Mouse (Mus musculus): ENCODE measurements around the gene Lonrf3.

Gene Lonrf3

DNA sequence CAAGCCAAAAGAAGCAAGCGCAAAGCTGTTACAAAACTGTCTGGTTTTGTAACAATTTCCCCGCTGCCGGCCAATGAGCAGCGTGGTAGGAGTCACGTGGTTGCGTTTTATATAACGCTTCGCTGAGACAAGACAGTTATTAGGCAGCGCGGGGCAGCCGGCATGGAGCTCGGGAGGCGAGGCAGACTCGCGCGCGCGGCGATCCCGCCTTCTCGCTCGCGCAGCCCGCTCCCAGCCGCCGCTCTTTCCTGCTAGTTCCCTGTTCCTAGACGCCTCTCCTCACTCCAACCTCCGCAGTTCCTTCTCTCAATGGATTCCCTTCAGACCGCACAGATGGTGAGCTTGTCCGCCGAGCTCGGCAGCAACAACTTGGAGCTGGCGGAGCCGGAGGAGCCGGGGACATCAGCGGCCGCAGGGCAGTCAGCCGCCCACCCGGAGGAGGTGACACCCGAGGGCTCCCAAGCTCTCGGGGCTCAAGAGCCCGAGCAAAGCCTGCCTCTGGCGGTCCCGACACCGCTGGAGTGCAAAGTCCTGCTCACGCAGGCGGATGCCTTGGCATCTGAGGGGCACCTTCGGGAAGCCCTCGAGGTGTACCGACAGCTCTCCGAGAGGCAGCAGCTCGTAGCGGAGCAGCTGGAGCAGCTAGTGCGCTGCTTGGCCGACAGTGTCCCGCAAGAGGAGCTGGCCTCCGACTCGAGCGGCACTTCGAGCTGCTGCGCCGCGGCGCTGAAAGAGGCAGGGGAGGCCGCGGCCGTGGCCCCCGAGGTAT, at the start of gene Lonrf3:
Gene Lonrf3, plus strand, starts transcription at position 83 of the 769 bp plus-strand sequence.
- peak; percentile 58 for DNase-seq (ENCODE audit: low spot score)

DNA sequence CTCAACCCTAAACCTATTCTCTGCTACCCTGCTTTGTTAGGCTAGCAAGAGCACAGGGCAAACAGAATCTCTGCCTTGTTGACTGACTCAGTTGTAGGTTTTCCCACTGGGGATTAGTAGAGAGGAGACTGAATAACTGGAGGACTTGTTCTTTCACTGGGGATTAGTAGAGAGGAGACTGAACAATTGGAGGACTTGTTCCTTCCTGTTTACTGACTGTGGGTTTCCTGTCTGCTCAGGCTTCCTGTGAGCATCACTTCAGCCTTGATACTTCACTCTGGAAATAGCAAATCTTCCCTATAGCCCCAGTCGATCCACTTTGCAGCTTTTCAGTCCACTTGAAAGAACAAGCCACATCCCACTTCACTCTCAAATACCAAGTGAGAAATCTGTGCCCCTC, 49.4 kb upstream of the Lonrf3 start:
- DNase-seq (ENCODE audit: low spot score), result peak; percentile 12

DNA sequence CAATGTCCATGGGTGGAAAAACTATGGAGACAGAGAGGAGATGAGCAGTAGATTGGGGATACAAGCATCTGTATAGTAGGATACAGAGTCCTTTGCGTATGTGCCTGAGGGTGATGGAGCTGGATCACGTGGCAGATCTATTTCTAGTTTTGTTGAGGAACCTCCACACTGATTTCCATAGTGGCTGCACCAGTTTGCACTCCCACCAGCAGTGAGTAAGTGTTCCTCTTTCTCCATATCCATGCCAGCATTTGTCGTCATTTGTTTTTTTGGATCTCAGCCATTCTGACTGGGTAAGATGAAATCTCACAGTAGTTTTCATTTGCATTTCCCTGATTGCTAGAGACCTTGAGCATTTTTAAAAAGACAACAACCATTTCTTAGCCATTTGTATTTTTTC, 16.7 kb upstream of the Lonrf3 start:
- DNase-seq (ENCODE audit: low spot score), result no peak

DNA sequence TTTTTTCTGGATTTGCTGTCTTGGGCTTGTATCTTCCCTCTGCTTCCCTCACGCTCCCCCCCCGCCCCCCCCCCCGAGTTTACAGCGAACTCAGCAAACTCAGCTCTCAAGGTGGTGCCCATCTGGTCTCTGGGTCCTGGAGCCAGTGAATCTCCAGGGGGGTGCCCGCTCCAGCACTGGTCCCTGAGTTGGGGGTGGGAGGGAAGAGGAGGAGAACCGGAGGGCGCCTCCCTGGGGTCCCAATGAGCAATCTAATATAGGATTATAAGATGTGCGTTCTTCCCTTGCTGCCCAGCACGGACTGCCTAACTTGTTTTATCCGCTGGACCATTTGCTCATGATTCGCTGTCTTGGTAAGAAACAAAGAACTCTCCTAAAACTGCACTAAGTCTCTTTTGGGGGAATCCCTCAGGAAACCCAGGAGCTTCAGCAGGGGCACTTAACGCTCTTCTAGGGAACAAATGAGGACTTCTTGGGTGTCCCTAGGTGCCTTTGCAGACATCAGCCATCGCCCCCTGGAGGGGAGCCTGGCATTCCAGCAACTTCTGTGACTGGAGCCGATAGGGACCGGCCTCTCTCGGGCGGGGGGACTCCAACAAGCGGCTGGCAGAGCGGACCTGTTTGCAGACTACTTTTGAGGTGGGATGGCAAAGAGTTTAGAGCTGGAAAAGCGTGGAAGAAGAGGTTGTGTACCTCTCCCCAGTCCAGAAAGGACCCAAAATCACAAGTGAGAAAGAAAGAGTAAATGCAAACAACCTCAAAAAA, 480 bp upstream of the Lonrf3 start:
- no peak for DNase-seq (ENCODE audit: low spot score)

DNA sequence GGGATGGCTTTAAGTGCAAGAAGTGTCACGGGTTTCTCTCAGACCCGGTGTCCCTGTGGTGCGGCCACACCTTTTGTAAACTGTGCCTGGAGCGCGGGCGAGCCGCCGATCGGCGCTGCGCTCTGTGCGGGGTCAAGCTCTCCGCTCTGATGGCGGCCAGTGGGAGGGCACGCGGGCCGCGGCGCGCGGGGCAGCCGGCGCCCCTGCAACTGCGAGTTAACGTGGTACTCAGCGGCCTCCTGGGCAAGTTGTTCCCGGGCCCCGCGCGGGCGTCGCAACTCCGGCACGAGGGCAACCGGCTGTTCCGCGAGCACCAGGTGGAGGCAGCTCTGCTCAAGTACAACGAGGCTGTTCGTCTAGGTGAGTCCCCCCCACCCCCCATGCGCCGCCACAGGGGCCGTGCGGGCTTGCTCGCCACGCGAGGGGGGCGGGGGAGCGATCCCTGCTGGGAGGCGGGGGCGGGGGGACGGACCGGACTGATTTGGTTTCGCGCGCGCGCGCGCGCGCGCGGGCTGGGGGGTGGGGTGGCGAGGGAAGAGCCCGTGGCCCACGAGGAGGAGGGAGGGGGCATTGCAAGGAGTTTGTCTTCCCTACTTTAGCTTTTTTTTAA, 992 bp downstream of the Lonrf3 start:
- peak; percentile 6 for DNase-seq (ENCODE audit: low spot score)

DNA sequence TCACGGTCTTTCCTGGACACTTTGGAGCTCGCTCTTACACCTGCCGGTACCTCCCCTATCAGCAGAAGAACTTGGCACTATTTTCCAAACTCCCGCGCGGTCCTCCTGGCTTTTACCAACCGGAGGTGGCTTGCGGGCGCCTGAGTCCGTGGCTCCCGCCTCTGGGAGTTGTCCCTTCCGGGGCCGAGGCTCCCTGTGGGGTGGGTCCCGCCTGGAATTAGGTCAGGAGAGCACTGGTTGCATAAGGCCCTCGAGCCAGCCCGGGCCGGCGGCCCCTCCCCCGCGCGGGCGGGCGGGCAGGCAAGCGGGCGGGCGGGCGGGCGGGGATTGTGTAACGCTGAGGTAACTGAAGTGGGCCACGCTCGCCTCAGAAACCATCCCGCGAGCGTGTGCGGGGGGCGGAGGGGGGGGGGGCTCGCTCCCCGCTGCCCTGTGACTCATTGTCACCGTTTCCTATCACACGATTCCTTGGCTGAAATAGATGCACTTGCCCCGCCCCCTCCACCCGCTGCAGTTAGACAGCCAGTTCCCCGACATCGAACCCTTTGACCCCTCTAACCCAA, 1.8 kb downstream of the Lonrf3 start:
- DNase-seq (ENCODE audit: low spot score), result no peak

DNA sequence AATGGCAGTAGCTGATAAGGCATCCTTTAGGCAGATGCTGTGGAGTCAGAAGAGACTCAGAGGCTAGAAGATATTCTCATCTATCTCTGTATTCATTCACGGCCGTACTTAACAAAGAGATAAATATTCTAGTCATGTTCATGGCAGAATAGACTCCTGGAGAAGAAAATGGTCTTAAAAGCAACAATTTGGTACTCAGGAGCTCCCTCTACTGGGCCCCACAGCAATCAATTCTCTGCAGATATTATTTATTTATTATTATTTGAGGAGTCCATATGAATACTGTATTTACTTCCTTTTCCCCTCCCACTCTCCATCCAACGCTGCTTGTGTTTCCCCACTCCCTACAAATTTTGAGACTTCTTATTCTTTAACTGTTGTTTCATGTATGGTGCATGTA, 24.3 kb downstream of the Lonrf3 start:
- DNase-seq (ENCODE audit: low spot score), result no peak

DNA sequence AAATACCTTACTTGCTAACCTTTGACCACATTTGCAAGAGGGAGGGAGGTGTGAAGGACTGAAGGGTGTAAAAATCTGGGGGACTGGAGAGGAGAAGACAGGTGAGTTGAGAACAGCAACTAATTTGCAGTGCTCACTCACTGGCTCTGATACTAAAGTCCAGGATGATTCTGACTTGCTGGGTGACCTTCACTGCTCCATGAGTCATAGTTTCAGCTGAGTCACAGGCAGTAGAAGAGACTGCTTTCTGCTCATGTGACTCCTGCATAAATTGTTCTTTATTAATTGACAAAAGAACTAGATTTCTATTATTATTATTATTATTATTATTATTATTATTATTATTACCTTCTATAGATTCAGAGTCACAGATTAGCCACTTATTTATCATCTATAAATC, 57.2 kb downstream of the Lonrf3 start:
- DNase-seq (ENCODE audit: low spot score), result no peak

DNA sequence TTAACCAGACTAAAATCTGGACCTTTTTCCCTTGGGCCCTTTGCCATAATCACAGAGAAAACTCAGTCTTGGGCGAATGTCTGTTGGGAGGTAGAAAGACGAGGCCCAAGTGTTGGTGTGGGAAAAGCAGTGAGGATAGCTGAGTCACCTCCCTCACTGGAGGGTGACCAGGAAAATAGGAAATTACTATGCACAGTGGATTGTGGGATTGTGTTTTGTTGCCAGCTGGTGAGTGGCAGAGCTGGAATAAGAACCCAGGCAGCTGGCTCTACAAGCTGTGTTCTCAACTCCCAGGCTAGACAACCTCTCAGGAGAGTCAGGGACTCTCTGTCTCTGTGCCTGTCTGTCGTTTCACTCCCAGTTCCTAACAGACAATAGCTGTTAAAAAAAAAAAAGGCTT, 61.8 kb downstream of the Lonrf3 start:
- no peak for DNase-seq (ENCODE audit: low spot score)

DNA sequence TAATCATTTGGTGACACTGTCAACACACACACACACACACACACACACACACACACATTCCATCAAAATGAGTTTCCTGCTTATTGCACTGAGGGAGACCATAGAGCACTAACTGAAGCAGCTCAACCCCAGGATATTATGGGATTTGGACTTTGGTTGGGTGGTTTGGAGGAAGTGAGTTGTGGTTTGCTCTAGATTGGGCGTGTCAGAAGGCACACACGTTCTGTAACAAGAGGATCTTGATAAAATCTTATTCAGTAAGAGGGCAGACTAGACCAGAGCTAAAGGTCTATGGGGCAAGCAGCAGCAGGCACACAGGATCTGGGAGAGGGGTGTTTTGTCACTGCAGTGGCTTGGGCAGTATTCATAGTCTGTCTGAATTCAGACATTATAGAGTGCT, 62.4 kb downstream of the Lonrf3 start:
- DNase-seq (ENCODE audit: low spot score), result no peak

DNA sequence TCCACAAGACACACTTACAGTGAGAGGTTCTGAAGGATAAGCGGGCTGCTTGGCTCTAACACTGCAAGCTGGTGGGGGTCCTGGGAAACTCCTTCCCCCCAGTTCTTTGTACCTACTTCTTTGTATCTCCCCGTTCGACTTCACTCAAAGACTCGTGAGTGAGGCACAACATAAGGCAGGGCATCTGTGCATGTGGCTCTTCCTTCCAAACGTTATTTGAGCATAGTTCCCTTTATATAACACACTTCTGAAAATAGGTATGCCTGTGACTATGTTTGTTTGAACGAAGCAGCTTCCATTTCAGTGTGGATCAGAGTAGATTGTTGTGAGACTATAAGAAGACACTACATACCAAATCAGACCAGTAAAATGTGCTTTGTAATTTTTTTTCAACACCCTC, 64.5 kb downstream of the Lonrf3 start:
- DNase-seq (ENCODE audit: low spot score), result no peak

DNA sequence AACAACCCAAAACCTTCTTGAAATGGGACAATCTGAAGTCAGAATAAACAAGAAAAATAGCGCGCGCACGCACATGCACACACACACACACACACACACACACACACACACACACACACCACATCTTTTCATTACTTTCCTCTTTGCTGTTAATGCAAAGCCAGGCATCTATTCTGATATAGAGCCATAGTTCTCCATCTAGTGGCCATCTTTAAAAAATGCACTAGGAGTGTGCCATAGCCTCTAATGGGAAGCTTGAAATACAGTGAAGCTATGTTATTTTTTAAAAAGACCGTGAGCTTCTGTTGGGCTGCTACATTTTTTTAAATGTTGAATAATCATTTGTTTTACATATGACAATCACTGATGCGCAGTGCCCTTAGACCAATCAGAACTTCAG, 65.1 kb downstream of the Lonrf3 start:
- DNase-seq (ENCODE audit: low spot score), result no peak

DNA sequence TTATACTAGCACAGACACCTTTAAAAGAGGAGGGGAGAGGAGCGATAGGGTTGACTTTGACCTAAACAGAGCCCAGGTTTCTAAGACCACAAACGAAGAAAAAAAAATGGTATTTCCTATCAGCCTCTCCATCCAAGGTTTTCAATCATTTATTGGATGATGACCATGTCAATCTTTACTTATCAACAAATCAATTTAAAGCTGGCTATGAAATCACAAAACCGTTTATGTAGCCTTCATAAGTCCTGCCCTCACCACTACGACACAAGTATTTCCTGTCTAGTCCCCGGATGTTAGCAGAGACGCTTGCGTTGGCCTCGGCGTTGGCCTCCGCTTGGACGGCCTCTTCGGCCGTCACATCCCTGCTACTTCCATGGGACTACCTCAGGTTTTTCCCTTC, 72.8 kb downstream of the Lonrf3 start, which contains the start of gene Gm6268:
Gene Gm6268, plus strand, starts transcription at position 301 of the 400 bp plus-strand sequence.
- DNase-seq (ENCODE audit: low spot score), result no peak

DNA sequence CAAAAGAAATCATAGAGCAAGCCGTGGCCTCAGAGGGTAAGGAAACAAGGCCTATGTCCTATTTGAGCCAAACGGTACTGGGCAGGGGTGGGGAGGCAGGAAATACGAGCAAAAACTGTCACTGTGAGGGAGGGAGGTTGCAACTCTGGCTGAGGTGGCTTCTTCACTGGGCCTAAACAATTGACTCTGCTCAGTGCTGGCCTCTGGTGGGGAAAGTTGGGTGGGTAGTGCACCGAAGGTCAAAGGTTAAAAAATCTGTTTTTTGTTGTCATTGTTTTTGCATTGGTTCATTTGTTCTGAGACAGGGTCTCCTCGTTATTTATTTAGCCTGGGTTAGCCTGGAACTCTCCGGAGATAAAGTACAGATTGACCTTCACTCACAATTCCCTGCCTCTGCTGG, 74.2 kb downstream of the Lonrf3 start:
- peak; percentile 8 for DNase-seq (ENCODE audit: low spot score)
